Mouse (Mus musculus): Measurements from ENCODE around the gene Map4k1.

Map4k1 gene

DNA sequence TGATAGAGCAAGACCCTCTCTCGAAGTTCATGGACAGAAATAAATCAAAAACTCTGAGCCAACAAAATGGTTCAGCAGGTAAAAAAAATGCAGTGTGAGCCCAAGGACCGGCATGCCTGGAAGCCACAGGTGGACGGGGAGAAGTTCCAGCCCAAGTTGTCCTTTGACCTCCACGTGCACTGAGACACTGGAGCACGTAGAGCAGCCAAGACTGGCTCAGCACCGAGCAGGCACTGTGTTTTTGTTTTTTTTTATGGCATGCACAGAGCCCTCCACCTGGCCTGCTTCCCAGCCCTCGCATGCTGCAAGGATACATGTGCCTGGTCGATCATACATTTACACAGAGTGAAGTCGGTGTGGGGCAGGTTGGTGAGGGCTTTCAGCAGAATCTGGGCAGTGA, 4.3 kb upstream of the Map4k1 start:
- DNase-seq (ENCODE audit: low spot score in 2 of 2): no peak

DNA sequence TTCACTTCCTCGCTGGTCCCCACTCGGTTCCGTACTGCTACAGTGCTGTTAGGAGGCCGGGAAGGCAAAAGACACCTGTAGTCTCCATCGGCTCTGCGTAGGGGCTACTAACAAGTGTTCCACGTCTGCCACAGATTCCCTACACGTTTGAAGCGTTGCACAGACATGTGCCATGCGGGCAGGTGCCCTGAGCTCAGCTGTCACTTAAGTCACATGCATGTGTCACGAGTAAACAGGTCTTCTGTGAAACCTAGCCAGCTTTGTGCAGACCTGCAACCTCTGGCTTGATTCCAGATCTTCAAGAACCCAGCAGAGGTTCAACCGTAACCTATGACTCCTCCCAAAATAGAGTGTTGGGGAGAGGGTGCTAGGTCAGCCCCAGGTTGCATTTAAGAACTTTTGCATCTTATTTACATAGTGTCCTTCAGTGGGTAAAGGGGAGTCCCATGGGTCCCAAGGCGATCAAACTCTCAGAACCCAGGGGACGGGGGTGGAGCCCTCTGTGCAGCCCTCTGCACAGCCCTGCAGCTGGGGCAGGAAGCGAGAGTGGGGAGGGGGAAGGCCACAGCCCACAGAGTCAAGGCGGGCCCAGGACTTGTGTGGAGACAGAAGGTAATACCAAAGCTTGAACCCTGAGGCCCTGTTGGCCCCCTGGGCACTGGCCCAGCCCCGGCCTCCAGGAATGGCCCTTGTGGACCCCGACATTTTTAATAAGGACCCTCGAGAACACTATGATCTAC, 594 bp downstream of the Map4k1 start:
- DNase-seq (ENCODE audit: low spot score in 2 of 2): no peak

DNA sequence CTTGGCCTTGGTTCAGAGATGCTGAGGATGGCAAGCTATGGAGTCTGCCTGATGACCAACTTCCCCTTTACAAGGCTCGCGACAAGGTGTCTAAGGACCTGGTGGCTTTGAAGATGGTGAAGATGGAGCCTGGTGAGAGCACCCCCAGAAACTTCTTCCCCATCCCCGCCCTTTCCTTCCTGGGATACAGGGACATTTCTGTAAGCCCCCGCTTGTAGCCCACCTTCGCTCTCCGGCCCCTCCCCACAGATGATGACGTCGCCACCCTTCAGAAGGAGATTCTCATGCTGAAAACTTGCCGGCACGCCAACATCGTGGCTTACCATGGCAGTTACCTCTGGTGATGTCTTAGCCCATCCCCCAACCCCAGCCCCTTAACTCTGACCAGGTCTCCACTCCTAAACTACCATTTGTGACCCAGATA, 1.3 kb downstream of the Map4k1 start:
- DNase-seq (ENCODE audit: low spot score in 2 of 2): no peak

DNA sequence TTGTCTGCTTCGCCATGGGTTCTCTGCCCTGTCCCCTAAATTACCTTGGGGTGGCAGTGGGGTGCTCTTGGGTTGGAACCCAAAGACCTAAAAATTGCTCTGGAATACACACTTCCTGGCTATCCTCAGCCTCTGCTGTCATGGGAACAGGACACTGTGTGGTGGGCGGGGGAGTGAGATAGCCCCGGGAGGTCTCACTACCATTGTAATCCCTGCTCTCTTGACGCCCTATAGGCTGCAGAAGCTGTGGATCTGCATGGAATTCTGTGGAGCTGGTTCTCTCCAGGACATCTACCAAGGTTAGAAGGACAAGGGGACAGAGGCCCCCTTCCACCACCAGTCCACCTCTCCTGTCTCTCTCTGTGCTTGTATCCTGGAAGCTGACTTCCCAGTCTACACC, 2.0 kb downstream of the Map4k1 start:
- no peak for DNase-seq (ENCODE audit: low spot score in 2 of 2)

DNA sequence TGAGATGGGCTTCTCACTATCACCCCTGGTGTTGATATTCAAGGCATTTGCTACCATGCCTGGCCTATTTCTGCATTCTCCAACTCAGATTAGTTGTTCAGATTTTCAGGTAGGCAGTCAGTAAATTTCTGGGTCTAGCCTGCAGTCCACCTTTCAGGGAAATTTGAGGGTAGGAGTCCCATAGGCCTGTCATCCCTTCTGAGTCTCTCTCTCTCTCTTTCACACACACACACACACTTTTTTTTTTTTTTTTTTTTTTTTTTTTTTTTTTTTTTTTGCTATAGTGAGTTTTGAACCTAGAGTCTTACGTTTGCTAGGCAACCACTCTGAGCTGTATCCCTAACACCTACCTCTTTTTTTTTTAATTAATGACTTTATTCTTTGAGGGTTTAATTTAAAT, 2.6 kb downstream of the Map4k1 start:
- no peak for DNase-seq (ENCODE audit: low spot score in 2 of 2)

DNA sequence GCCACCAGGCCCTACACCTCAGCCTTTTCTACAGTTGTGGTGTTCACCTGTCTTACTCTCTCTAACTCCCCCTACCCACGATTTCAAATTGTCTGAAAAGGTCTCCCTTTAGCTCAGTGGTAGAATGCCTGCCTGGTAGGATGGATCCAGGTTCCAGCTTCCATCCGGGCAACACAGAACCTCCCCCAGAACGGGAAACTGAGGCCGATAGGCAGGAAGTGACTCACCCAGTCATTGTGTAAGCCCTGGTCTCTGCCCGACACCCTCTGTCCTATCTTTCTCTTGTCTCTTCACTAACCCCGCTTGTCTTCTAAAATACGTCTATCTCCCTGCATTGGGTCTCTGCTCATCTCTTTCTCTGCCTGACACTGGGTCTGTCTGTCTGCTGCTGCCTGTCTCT, 3.4 kb downstream of the Map4k1 start:
- DNase-seq (ENCODE audit: low spot score in 2 of 2): no peak

DNA sequence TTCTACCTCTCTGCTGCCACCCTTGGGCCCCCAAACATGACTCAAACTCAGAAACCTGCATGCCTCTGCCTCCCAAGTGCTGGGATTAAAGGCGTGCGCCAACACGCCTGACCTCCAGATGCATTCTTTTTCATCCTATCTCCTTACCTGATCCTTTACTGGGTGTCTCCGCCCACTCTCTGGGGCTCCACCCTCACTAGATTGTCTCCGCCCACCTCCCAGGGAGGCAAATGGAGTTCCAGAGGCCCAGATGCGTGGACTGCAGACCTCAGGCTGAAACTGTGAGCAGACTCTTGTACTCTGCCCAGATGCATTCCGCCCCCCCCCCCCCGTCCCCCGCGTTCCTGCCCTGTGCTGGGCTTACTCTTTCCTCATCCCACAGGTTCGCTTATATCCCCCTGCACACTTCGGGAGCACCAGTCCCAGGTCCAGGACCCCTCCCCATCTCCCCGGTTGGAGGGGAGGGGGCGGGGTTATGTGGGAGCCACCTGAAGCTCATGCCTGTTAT, 9.0 kb downstream of the Map4k1 start:
- DNase-seq (ENCODE audit: low spot score in 2 of 2): no peak

DNA sequence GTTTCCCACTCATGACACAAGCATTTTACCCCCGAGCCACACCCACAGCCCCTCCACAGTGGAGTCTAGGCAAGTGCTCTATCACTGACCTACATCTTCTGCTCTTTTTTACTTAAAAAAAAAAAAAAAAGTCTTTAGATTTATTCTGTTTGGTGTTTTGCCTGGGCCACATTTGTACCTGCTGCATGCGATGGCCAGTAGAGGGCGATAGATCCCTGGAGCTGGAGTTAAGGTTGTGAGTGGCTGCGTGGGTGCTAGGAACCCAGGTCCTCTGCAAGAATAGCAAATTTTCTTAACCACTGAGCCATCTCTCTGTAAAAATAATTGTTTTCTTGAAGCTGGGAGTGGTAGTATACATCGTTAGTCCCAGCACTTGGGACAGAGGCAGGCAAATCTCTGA, 9.8 kb downstream of the Map4k1 start:
- DNase-seq (ENCODE audit: low spot score in 2 of 2): no peak

DNA sequence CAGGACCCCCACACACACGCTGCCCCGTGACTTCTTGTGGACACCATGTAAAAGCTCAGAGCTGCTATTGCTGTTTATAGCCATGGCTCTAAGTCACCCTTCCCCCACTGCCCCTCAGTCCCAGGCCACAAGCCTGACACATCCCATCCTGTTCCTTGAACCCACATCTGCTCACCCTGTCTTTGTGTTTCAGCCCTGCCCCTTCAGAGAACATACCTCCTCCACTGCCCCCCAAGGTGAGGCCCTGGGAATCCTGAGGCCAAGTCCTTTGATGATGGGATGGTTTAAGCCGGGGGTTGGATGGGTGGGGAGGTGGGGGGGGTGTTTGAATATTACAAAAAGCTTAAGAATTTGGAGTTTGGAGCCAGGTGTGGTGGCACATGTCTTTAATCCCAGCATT, 11.1 kb downstream of the Map4k1 start:
- DNase-seq (ENCODE audit: low spot score in 2 of 2): no peak

DNA sequence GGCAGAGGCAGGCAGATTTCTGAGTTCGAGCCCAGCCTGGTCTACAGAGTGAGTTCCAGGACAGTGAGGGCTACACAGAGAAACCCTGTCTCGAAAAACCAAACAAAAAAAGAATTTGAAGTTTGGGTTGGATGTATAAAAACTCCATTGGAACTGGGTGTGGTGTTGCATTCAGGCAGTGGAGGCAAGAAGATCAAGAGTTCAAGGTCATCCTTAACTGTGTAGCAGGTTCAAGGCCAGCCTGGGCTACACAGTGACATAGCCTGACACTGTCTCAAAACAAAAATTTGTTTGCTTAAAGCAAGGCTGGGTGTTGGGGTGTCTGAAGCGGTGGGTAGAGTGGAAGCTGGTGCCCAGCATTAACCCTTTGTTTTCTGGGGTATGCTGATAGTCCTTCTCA, 11.6 kb downstream of the Map4k1 start:
- DNase-seq (ENCODE audit: low spot score in 2 of 2): no peak

DNA sequence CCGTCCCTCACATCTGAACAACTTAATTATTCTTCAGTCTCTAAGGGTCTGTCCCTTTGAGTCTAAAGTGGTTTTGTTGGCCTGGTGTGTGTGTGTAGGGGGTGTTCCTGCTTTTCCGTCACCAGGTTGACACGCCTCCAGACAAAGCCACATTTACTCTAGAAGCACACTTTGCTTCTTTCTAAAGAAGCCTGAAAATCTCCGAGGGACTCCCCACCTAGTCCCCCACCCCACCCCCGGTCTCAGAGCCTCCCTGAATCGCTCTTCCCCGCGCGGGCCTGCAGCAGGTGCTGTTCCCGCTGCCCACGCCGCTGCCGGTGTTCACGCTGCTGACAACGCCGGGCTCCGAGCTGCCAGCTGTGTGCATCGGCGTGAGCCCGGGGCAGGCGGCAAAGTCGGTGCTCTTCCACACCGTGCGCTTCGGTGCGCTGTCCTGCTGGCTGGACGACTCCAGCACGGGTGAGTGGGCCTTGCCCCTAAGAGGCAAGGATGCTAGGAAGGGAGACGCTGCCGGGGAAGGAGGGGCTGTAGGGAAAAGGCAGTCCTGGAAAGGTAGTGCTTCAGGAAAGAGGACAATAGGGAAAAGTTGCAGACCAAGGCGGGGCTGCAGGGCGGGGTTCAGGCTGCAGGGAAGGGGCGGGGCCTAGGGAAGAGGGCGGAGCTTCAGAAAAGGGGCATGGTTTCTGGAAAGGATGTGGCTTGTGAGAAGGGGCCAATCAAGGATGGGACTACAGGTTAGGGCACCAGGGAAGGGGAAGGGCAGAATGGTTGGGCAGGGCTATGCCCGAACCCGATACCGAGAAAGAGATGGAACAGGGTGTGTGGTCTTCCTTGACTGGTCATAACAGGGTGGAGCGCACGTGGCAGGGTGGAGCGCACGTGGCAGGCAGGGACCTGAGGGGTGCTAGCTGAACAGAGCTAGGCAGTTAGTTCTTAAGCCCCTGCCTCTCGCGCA, 19.1 kb downstream of the Map4k1 start:
- DNase-seq (ENCODE audit: low spot score in 2 of 2): no peak

DNA sequence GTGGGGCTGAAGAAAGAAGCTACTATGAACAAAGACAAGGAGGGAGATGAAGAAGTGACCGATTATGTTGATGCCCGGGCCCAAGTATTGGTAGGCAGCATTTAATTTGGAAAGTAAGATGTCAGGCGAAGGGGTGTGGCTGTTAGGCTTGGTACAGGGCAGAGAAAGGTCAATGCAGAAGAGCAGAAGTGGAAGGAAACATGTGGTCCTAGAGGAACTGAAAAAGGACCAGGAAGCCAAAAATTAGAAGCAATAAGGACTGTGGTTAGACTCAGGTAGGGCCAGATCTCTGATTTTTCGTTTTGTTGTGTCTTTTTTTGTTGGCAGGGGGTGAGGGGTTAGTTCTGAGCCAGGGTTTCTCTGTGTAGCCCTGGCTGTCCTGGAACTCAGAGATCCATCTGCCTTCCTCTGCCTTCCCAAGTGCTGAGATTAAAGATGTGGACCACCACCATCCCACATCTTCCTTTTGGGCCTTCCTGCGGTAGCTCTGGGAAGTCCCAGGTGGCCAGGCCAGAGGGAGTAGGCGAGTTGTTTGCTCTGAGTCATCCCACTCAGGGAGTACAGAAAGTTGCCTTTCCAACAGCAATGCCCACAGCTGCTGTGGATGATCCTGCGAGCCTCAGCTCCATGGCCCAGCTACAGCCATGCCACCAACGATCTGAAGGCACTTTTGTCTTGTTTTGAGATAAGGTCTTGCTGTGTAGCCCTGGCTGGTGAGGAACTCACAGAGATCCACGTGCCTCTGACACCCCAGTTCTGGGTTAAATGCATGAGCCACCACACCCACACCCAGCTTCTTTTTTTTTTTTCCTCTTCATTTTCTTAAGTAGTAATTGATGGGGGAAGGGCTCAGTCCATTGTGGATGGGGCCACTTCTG, 25.6 kb downstream of the Map4k1 start:
- no peak for DNase-seq (ENCODE audit: low spot score in 2 of 2)

DNA sequence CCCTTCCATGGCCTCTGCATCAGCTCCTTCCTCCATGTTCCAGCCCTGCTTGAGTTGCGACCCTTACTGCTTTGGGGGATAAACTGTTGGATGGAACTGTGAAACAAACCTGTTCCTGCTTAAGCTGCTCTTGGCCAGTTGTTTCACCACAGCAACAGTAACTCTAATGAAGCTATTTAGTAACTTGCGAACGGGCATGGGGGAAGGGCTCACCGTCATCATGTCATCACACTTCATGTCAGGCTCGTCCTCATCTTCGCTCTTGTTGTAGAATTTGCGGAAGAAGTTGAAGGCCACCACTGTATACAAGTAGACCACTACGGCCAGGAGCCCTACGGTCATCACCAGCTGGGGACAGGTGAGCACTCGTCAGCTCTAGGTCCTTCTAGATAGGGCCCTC, 26.3 kb downstream of the Map4k1 start:
- DNase-seq (ENCODE audit: low spot score in 2 of 2): no peak

DNA sequence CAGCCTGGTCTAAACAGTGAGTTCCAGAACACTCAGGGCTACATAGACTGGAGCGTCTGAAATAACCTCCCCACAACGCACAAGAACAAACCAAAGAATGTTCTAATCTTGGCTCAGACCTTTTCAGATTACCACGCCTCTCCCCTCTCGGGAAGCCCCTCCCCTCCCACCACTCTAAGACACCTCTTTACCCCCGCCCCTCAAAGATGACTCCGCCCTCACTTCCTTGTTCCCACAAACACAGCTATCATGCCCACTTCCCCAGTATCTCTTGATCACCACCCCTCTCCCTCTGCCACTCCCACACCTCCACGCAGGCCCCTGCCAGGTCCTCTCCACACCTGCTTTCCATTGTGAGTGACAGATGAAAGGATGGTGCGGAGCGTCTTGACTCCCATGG, 26.9 kb downstream of the Map4k1 start:
- DNase-seq (ENCODE audit: low spot score in 2 of 2): no peak

DNA sequence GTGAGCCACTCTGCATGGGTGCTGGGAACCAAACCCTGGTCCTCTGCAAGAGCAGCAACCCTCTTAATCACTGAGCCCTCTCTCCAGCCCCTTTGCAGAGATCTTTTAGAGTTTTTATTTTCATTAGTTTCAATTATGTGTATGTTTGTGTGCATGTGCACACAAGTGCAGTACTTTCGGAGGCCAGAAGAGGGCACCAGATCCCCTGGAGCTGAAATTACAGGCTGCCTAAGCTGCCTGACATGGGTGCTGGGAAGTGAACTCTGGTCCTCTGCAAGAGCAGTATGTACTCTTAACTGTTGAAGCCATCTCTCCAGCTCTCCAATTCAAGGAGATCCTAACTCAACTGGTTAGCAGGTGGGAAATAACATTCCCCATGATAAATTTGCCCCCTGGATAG, 33.1 kb downstream of the Map4k1 start:
- DNase-seq (ENCODE audit: low spot score in 2 of 2): no peak

DNA sequence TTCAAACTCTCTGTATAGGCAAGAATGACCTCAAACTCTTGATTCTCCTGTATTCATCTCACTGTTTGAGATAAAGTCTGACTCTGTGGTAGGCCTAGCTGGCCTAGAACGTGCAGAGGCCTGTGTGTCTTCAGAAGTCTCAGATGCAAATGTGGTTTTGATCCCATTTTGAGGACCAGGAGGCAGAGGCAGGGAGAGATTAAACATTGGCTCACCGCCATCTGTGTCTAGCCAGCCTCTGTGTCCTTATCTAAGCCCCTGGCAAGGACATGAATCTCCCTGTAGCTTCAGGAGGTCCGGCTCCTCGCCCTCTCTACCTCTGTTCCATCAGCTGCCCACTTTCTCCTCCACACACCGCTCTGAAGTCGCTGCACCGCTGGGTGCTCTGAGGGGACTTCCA, 34.6 kb downstream of the Map4k1 start:
- DNase-seq (ENCODE audit: low spot score in 2 of 2): no peak

DNA sequence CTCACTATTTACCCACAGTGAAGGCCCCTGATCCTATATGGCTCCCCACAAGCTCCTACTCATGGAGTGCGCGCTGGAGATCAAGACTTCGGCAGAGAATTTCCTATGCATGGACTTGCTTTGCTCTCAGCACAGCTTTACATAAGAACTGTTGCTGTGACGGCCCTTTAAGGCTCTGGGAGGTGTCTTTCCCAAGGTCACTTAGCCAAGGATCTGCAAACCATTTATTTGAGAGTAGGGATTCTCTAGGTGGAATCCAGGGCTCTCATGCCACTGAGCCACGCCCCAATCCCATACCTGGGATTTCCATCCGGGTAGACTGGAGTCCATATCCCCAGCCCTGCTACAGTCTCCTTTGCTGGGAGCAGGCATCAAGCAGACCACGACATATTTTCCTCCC, 35.4 kb downstream of the Map4k1 start:
- DNase-seq (ENCODE audit: low spot score in 2 of 2): no peak

DNA sequence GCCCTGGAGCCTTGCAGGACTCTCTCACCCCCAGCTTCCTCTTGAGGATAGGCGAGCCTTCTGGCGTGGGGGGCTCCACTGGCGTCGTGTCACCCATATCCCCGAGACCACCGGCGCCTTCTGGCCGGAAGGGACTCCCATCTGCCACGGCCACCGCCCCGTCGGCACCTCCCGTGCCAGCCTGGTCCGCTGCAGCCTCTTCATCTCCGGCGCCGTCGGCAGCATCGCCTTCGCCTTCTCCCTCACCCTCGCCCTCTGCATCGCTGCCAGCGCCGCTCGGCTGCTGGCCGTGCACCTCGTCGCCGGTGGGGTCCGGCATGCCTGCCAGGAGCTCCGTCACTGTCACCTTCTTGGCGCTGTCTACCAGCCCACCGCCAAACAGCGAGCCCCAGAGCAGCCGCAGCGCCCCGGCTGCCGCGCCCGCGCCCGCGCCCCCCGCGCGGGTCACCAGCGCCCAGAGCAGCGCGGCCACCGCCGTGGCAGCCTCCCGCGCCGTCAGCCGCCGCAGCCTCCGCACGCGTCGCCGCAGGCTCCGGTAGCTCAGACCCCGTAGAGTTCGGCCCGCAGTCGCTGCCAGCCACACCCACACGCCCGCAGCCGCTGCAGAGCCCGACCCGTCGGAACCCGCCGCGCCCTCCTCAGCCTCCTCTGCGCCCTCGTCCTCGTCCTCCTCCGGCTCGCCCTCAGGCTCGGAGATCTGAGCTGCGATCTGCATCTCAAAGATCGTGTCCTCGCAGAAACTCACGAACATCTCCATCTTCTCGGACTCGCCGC, 37.8 kb downstream of the Map4k1 start:
- DNase-seq (ENCODE audit: low spot score in 2 of 2): no peak

DNA sequence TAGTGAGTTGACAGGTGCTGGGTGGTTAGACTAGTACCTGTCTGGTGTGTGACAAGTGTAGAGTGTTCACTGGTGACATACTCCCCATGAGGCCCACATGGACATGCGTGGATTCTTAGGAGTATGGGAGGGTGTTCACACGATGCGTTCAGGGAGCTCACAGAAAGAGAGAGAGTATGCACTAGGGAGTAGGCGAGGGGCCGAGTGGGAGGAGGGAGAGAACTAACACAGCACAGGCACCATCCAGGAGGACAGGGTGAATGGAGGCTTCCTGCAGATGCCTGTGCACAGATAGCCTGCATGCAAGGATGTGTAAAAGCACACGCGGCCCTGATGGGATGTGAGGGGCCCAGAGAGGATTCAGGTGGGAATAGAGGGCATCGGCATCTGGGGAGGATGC, 40.6 kb downstream of the Map4k1 start:
- DNase-seq (ENCODE audit: low spot score in 2 of 2): no peak

DNA sequence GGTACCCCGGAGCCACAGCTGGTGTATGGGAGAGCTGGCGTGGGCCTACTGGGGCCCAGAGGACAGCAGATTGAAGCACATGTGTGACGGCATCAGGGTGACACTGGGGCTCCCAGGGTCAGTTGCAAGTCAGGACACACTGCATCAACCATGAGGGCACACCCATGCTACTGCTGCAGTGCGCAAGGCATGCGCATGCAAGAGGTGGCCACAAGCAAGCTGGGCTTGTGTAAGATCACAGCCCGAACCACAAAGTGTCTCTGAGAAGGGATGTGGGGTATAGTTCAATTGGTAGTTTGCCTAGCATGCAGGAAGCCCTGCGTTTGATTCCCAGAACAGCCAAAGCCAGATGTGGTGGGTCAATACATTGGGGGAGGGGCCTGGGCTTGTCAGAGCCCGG, 41.7 kb downstream of the Map4k1 start:
- DNase-seq (ENCODE audit: low spot score in 2 of 2): no peak

DNA sequence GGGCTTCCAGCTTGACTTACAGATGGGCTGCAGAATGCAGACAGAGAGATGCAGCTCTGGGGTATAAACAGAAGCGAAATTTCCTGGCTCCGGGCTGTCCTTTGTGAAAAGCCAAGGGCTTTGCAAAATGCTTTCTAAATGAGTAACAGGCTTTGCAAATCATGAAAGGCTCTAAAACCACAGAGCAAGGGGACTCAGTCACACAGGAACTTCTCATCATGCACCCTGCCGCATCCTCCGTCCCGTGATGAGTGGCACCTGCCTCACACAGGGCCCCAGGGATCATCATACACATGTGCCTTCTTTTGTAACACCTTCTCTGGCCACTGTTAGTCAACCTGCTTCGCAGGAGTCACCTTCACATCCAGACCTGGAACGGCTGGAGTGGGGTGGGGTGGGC, 43.7 kb downstream of the Map4k1 start:
- DNase-seq (ENCODE audit: low spot score in 2 of 2): no peak
